Mouse (Mus musculus) embryonic facial prominence, embryonic 15.5 days (tissue): ENCODE measurements around the gene Mlh3. TPM values are rescaled to one million over a fixed set of nuclear protein-coding genes. Genes with fewer than 3 reads are reported as not detected.

ENCODE experiments used
- ATAC-seq: fragments of 200-750 bp; cut with Nextera tagmentation; 2 replicates; pipeline ENCODE4 v1.8.0; 2017; ENCODE audit warnings: low read depth, moderate TSS enrichment; ENCODE audit not compliant: insufficient number of reproducible peaks, low FRiP score, low TSS enrichment
- H3K27ac ChIP-seq: fragments of 300-500 bp; sonication (generic); replicated peaks from 2 replicates; pipeline ENCODE4 v1.5.1; 2015; ENCODE audit warnings: mild to moderate bottlenecking, inconsistent platforms
- H3K27me3 ChIP-seq: fragments of 300-500 bp; sonication (generic); 2 replicates; pipeline ENCODE4 v1.6.1; 2015; ENCODE audit warnings: inconsistent platforms
- H3K36me3 ChIP-seq: fragments of 300-500 bp; sonication (generic); 2 replicates; pipeline ENCODE4 v1.6.1; 2015; ENCODE audit warnings: mild to moderate bottlenecking, inconsistent platforms
- H3K4me1 ChIP-seq: fragments of 300-500 bp; sonication (generic); 2 replicates; pipeline ENCODE4 v1.6.1; 2015; ENCODE audit warnings: inconsistent platforms
- H3K4me2 ChIP-seq: fragments of 300-500 bp; sonication (generic); replicated peaks from 2 replicates; pipeline ENCODE4 v1.6.1; 2015; ENCODE audit warnings: mild to moderate bottlenecking, inconsistent platforms
- H3K4me3 ChIP-seq: fragments of 300-500 bp; sonication (generic); replicated peaks from 2 replicates; pipeline ENCODE4 v1.5.1; 2015; ENCODE audit warnings: mild to moderate bottlenecking, inconsistent platforms
- H3K9ac ChIP-seq: fragments of 300-500 bp; sonication (generic); 2 replicates; pipeline ENCODE4 v1.6.1; 2015; ENCODE audit warnings: inconsistent platforms
- H3K9me3 ChIP-seq: fragments of 300-500 bp; sonication (generic); replicated peaks from 2 replicates; pipeline ENCODE4 v1.6.1; 2016; ENCODE audit warnings: inconsistent platforms
- WGBS: fragments of 180-500 bp; shearing (Covaris S2); methylation state at CpG from one replicate; pipeline ENCODE4 v1.1.7; 2015; 5-methylcytosine and 5-hydroxymethylcytosine counted together
- polyA plus RNA-seq: library from polyadenylated mRNA; unstranded; fragments of >200 nt; fragmentation: Nextera tagmentation; extraction: Ambion mirVana; gene quantifications from 2 replicates; pipeline ENCODE4 v1.2.1, GENCODE M21; 2015

Gene Mlh3
- polyA plus RNA-seq, 1 experiment from 2014 or later, result 8.4 TPM

GRCm38 (mm10) chr12:85264940-85265339 lies 5.5 kb downstream of the Mlh3 start:
- H3K4me2 ChIP-seq, result no peak overlapping the region
- WGBS, result 18% methylated on average over 7 of the region's 7 CpGs

GRCm38 (mm10) chr12:85264531-85264930 lies 5.9 kb downstream of the Mlh3 start:
- ATAC-seq, result peak; percentile 64; the same call in 1 of the 2 replicates
- Histone ChIP-seq H3K4me3 (no peak overlapping the region), H3K27ac (peak overlapping the region; percentile 48), H3K36me3 (no peaks in the 10 kb centered on the region), H3K9ac (no peak overlapping the region), H3K4me2 (no peak overlapping the region), H3K9me3 (no peaks in the 10 kb centered on the region), H3K4me1 (peaks cover 21% of the 10 kb centered on the region), H3K27me3 (no peaks in the 10 kb centered on the region)
- 40% methylated on average over 8 of the region's 8 CpGs for WGBS

More at GRCm38 (mm10) chr12:85264940-85265339, 5.5 kb downstream of the Mlh3 start:
- Histone ChIP-seq H3K9ac (no peak overlapping the region), H3K27ac (no peak overlapping the region), H3K4me3 (no peak overlapping the region), H3K9me3 (no peaks in the 10 kb centered on the region), H3K36me3 (no peaks in the 10 kb centered on the region), H3K4me1 (peaks cover 23% of the 10 kb centered on the region), H3K27me3 (no peaks in the 10 kb centered on the region)
- ATAC-seq, result no peak

- Histone ChIP-seq H3K4me2 (no peak overlapping the region), H3K4me3 (no peak overlapping the region), H3K4me1 (peaks cover 12% of the 10 kb centered on the region), H3K9me3 (no peaks in the 10 kb centered on the region), H3K36me3 (no peaks in the 10 kb centered on the region), H3K27me3 (no peaks in the 10 kb centered on the region), H3K27ac (peak overlapping the region; percentile 69), H3K9ac (no peak overlapping the region)
- WGBS, result 56% methylated on average over 5 of the region's 5 CpGs
- ATAC-seq, result no peak
These were observed 7.2 kb downstream of the Mlh3 start for GRCm38 (mm10) chr12:85263190-85263589.

- peak; percentile 85; the same call in 1 of the 2 replicates for ATAC-seq
- peak overlapping the region; percentile 69 for H3K27ac ChIP-seq
These were observed 7.9 kb downstream of the Mlh3 start for GRCm38 (mm10) chr12:85262489-85262888.

GRCm38 (mm10) chr12:85257008-85257639 lies 13.3 kb downstream of the Mlh3 start:
- Histone ChIP-seq H3K4me2 (no peak overlapping the region), H3K27ac (0 out of 2 replicates have a peak overlapping the region, but pooled peaks have one; percentile 9), H3K9me3 (no peaks in the 10 kb centered on the region), H3K4me1 (0 out of 2 replicates have a peak, but pooled peaks cover 5% of the 10 kb centered on the region), H3K9ac (no peak overlapping the region), H3K4me3 (no peak overlapping the region), H3K36me3 (no peaks in the 10 kb centered on the region), H3K27me3 (no peaks in the 10 kb centered on the region)
- 74% methylated on average over 7 of the region's 7 CpGs for WGBS
- ATAC-seq, result no peak

More at GRCm38 (mm10) chr12:85262489-85262888, 7.9 kb downstream of the Mlh3 start:
- WGBS, result 20% methylated on average over 10 of the region's 10 CpGs
- H3K4me1 ChIP-seq, result peaks cover 12% of the 10 kb centered on the region
- H3K4me2 ChIP-seq, result no peak overlapping the region
- H3K9me3 ChIP-seq, result no peaks in the 10 kb centered on the region
- H3K36me3 ChIP-seq, result no peaks in the 10 kb centered on the region
- no peak overlapping the region for H3K4me3 ChIP-seq
- H3K9ac ChIP-seq, result no peak overlapping the region
- H3K27me3 ChIP-seq, result no peaks in the 10 kb centered on the region

- WGBS, result 52% methylated on average over 7 of the region's 7 CpGs
- Histone ChIP-seq H3K9ac (no peak overlapping the region), H3K4me2 (no peak overlapping the region), H3K36me3 (no peaks in the 10 kb centered on the region), H3K4me3 (no peak overlapping the region), H3K27ac (peak overlapping the region; percentile 17; the same call in 1 of the 2 replicates), H3K4me1 (0 out of 2 replicates have a peak, but pooled peaks cover 5% of the 10 kb centered on the region), H3K9me3 (no peaks in the 10 kb centered on the region), H3K27me3 (no peaks in the 10 kb centered on the region)
- ATAC-seq, result peak; percentile 67
These were observed 14.2 kb downstream of the Mlh3 start for GRCm38 (mm10) chr12:85256074-85256751.

- Histone ChIP-seq H3K27me3 (no peaks in the 10 kb centered on the region), H3K9me3 (no peaks in the 10 kb centered on the region), H3K4me2 (no peak overlapping the region), H3K27ac (no peak overlapping the region), H3K36me3 (peaks cover 6% of the 10 kb centered on the region; the same call in 1 of the 2 replicates), H3K4me3 (no peak overlapping the region), H3K9ac (no peak overlapping the region), H3K4me1 (peaks cover 5% of the 10 kb centered on the region; the same call in 1 of the 2 replicates)
- no peak for ATAC-seq
- WGBS, result 65% methylated on average over 3 of the region's 3 CpGs
These were observed 18.3 kb downstream of the Mlh3 start for GRCm38 (mm10) chr12:85252083-85252482.

- Histone ChIP-seq H3K9me3 (no peaks in the 10 kb centered on the region), H3K27ac (no peak overlapping the region), H3K27me3 (no peaks in the 10 kb centered on the region), H3K4me2 (no peak overlapping the region), H3K4me1 (peaks cover 9% of the 10 kb centered on the region; the same call in 1 of the 2 replicates), H3K9ac (no peak overlapping the region), H3K36me3 (no peaks in the 10 kb centered on the region), H3K4me3 (no peak overlapping the region)
- 87% methylated on average over 5 of the region's 5 CpGs for WGBS
- no peak for ATAC-seq
These were observed 32.8 kb downstream of the Mlh3 start for GRCm38 (mm10) chr12:85237553-85237952.

GRCm38 (mm10) chr12:85233376-85234358 lies 36.7 kb downstream of the Mlh3 start:
- Histone ChIP-seq H3K9ac (no peak overlapping the region), H3K4me1 (peaks cover 14% of the 10 kb centered on the region; the same call in 1 of the 2 replicates), H3K27ac (no peak overlapping the region), H3K9me3 (no peaks in the 10 kb centered on the region), H3K4me3 (no peak overlapping the region), H3K4me2 (no peak overlapping the region), H3K36me3 (no peaks in the 10 kb centered on the region), H3K27me3 (no peaks in the 10 kb centered on the region)
- WGBS, result 65% methylated on average over 21 of the region's 21 CpGs
- no peak for ATAC-seq

GRCm38 (mm10) chr12:85227876-85228599 lies 42.4 kb downstream of the Mlh3 start:
- no peak overlapping the region for H3K4me2 ChIP-seq
- H3K27ac ChIP-seq, result peak overlapping the region; percentile 65
- no peaks in the 10 kb centered on the region for H3K27me3 ChIP-seq
- H3K9me3 ChIP-seq, result no peaks in the 10 kb centered on the region
- 32% methylated on average over 15 of the region's 15 CpGs for WGBS
- peaks cover 27% of the 10 kb centered on the region for H3K4me1 ChIP-seq
- no peak overlapping the region for H3K9ac ChIP-seq
- H3K4me3 ChIP-seq, result no peak overlapping the region
- ATAC-seq, result no peak
- H3K36me3 ChIP-seq, result peaks cover 40% of the 10 kb centered on the region
